Mouse (Mus musculus): ENCODE measurements around the gene Pak2.

DNA sequence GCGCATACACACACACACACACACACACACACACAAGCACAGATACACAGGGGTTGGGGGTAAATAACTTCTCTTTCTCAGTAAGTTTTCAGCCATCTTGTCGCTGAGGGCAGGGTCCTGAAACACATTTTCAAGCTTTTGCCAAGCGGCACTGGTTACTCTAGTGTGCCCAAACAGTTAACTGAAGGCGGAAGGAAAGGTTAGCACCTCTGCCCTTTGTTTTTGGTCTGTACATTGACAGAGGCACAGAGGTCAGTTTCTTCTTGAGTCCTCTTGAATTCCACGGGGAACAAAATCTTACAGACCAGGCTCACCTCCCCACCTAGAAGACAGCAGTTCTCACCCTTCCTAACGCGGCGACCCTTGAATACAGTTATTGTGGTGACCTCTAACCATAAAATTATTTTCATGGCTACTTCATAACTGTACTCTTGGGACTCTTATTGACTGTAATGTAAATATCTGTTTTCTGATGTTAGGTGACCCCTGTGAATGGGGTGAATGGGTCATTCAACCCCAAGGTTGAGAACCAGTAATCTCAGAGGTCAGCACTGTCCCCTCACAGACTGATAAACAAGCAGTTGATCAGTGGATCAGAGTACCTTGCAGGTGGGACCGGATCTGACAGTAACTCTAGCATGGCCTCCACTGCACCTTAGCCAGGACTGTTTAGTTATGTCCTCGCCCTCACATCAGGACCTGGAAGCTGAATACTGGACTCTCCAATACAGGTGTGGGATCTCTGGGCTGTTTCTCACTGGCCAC, 70.4 kb downstream of the Pak2 start:
- TF ChIP-seq CTCF (IDR thresholded peaks at IDR 0.05; ENCODE audit: borderline replicate concordance, insufficient read depth, low read depth, low read length) = no peak
- no peak for TF ChIP-seq POLR2A (IDR thresholded peaks at IDR 0.05; ENCODE audit: borderline replicate concordance, insufficient read depth, low read length)

Measured in cerebellum, adult 2 months (tissue).